Mouse (Mus musculus): ENCODE measurements around the gene Adgrg3.
A peak's percentile ranks its signal among the peaks of the same experiment; 100 is the strongest.

Gene Adgrg3

GRCm38 (mm10) chr8:94992996-94993724 is 24.3 kb upstream of the Adgrg3 start:
- peak in 1 of 2 experiments; percentile 58 for DNase-seq (ENCODE audit: low spot score in 2 of 2)

- peak; percentile 82 to 94 for DNase-seq (ENCODE audit: low spot score in 2 of 2)
Observed at GRCm38 (mm10) chr8:94994006-94994405, 23.5 kb upstream of the Adgrg3 start.

GRCm38 (mm10) chr8:94994510-94994909 is 23.0 kb upstream of the Adgrg3 start:
- no peak for DNase-seq (ENCODE audit: low spot score in 2 of 2)

- DNase-seq (ENCODE audit: low spot score in 2 of 2): peak in 1 of 2 experiments; percentile 39
Observed at GRCm38 (mm10) chr8:94995336-94995893, 22.1 kb upstream of the Adgrg3 start.

- DNase-seq (ENCODE audit: low spot score in 2 of 2): no peak
Observed at GRCm38 (mm10) chr8:94996037-94996436, 21.5 kb upstream of the Adgrg3 start.

- no peak for DNase-seq (ENCODE audit: low spot score in 2 of 2)
Observed at GRCm38 (mm10) chr8:94996899-94997856, 20.3 kb upstream of the Adgrg3 start.

GRCm38 (mm10) chr8:94997857-94998243 is 19.6 kb upstream of the Adgrg3 start:
- no peak for DNase-seq (ENCODE audit: low spot score in 2 of 2)

- DNase-seq (ENCODE audit: low spot score in 2 of 2): no peak
Observed at GRCm38 (mm10) chr8:94998431-94998830, 19.1 kb upstream of the Adgrg3 start.

GRCm38 (mm10) chr8:94999004-94999403 is 18.5 kb upstream of the Adgrg3 start:
- no peak for DNase-seq (ENCODE audit: low spot score in 2 of 2)

GRCm38 (mm10) chr8:94999956-95000355 is 17.5 kb upstream of the Adgrg3 start:
- no peak for DNase-seq (ENCODE audit: low spot score in 2 of 2)

- peak in 1 of 2 experiments; percentile 54 for DNase-seq (ENCODE audit: low spot score in 2 of 2)
Observed at GRCm38 (mm10) chr8:95000684-95001083, 16.8 kb upstream of the Adgrg3 start.

- DNase-seq (ENCODE audit: low spot score in 2 of 2): no peak
Observed at GRCm38 (mm10) chr8:95001165-95001564, 16.3 kb upstream of the Adgrg3 start.

GRCm38 (mm10) chr8:95001655-95002054 is 15.8 kb upstream of the Adgrg3 start:
- peak; percentile 59 to 75 for DNase-seq (ENCODE audit: low spot score in 2 of 2)

- DNase-seq (ENCODE audit: low spot score in 2 of 2): no peak
Observed at GRCm38 (mm10) chr8:95002089-95002655, 15.3 kb upstream of the Adgrg3 start.

- DNase-seq (ENCODE audit: low spot score in 2 of 2): no peak
Observed at GRCm38 (mm10) chr8:95012442-95012919, 5.0 kb upstream of the Adgrg3 start.

- DNase-seq (ENCODE audit: low spot score in 2 of 2): no peak
Observed at GRCm38 (mm10) chr8:95015866-95016265, 1.6 kb upstream of the Adgrg3 start.

- no peak for DNase-seq (ENCODE audit: low spot score in 2 of 2)
Observed at GRCm38 (mm10) chr8:95016684-95017083, 808 bp upstream of the Adgrg3 start.

GRCm38 (mm10) chr8:95017969-95018635 is 610 bp downstream of the Adgrg3 start:
- DNase-seq (ENCODE audit: low spot score in 2 of 2): no peak

- no peak for DNase-seq (ENCODE audit: low spot score in 2 of 2)
Observed at GRCm38 (mm10) chr8:95020293-95020777, 2.8 kb downstream of the Adgrg3 start.

GRCm38 (mm10) chr8:95020821-95021220 is 3.3 kb downstream of the Adgrg3 start:
- no peak for DNase-seq (ENCODE audit: low spot score in 2 of 2)

- DNase-seq (ENCODE audit: low spot score in 2 of 2): no peak
Observed at GRCm38 (mm10) chr8:95023201-95023600, 5.7 kb downstream of the Adgrg3 start.
